Mouse (Mus musculus): ENCODE measurements at regions not wholly inside any gene's neighbourhood (a gene's known extent, or its start where the extent isn't known, plus 50 kb on each side); places are given as distances from the start of the nearest gene placed in this dataset.

- Histone ChIP-seq H3K27ac (no peak overlapping the region), H3K9ac (ENCODE audit: low read depth, low read length) (no peak overlapping the region), H3K79me2 (replicated peaks; ENCODE audit: control insufficient read depth, insufficient read depth, low read length) (no peaks in the 10 kb centered on the region), H3K27me3 (ENCODE audit: control insufficient read depth, insufficient read depth, low read length) (no peaks in the 10 kb centered on the region), H3K4me3 (no peak overlapping the region), H3K4me1 (ENCODE audit: control insufficient read depth, insufficient read depth, low read length) (no peaks in the 10 kb centered on the region), H3K36me3 (ENCODE audit: control insufficient read depth, insufficient read depth, low read length) (no peaks in the 10 kb centered on the region)
- intact Hi-C loops (cut with DNase I), result no loop called here
- no peak for TF ChIP-seq POLR2A (IDR thresholded peaks at IDR 0.05; ENCODE audit: insufficient read depth, low read depth, low read length)
- peak; percentile 29 for TF ChIP-seq CTCF (IDR thresholded peaks at IDR 0.05)
- no peak for DNase-seq
These were observed 359.4 kb downstream of the Ins1 start for GRCm38 (mm10) chr19:52623496-52623895.

GRCm38 (mm10) chr19:52613353-52613752 lies 349.3 kb downstream of the Ins1 start:
- no peaks in the 10 kb centered on the region for H3K36me3 ChIP-seq (ENCODE audit: control insufficient read depth, insufficient read depth, low read length)
- WGBS, result 83% methylated on average over 5 of the region's 5 CpGs
- no peaks in the 10 kb centered on the region for H3K79me2 ChIP-seq (replicated peaks; ENCODE audit: control insufficient read depth, insufficient read depth, low read length)
- H3K4me1 ChIP-seq (ENCODE audit: control insufficient read depth, insufficient read depth, low read length), result no peaks in the 10 kb centered on the region
- no peak overlapping the region for H3K27ac ChIP-seq
- H3K9ac ChIP-seq (ENCODE audit: low read depth, low read length), result no peak overlapping the region
- H3K27me3 ChIP-seq (ENCODE audit: control insufficient read depth, insufficient read depth, low read length), result no peaks in the 10 kb centered on the region
- no peak for DNase-seq
- intact Hi-C loops (cut with DNase I), result no loop called here
- no peak overlapping the region for H3K4me3 ChIP-seq
- no peak for TF ChIP-seq CTCF (IDR thresholded peaks at IDR 0.05)
- no peak for TF ChIP-seq POLR2A (IDR thresholded peaks at IDR 0.05; ENCODE audit: insufficient read depth, low read depth, low read length)
- no peak for TF ChIP-seq EP300 (IDR thresholded peaks at IDR 0.05; ENCODE audit: insufficient read depth, low read depth, low read length)

GRCm38 (mm10) chr19:52606859-52607258 lies 342.8 kb downstream of the Ins1 start:
- Histone ChIP-seq H3K9ac (ENCODE audit: low read depth, low read length) (no peak overlapping the region), H3K36me3 (ENCODE audit: control insufficient read depth, insufficient read depth, low read length) (no peaks in the 10 kb centered on the region), H3K27ac (no peak overlapping the region), H3K79me2 (replicated peaks; ENCODE audit: control insufficient read depth, insufficient read depth, low read length) (no peaks in the 10 kb centered on the region), H3K4me3 (no peak overlapping the region), H3K4me1 (ENCODE audit: control insufficient read depth, insufficient read depth, low read length) (no peaks in the 10 kb centered on the region), H3K27me3 (ENCODE audit: control insufficient read depth, insufficient read depth, low read length) (no peaks in the 10 kb centered on the region)
- TF ChIP-seq EP300 (IDR thresholded peaks at IDR 0.05; ENCODE audit: insufficient read depth, low read depth, low read length) (no peak), POLR2A (IDR thresholded peaks at IDR 0.05; ENCODE audit: insufficient read depth, low read depth, low read length) (no peak)
- intact Hi-C loops (cut with DNase I), result no loop called here
- no peak for DNase-seq
- WGBS, result 60% methylated on average over 3 of the region's 3 CpGs

GRCm38 (mm10) chr19:52600410-52600809 lies 336.3 kb downstream of the Ins1 start:
- Histone ChIP-seq H3K27ac (no peak overlapping the region), H3K4me1 (ENCODE audit: control insufficient read depth, insufficient read depth, low read length) (no peaks in the 10 kb centered on the region), H3K27me3 (ENCODE audit: control insufficient read depth, insufficient read depth, low read length) (no peaks in the 10 kb centered on the region), H3K36me3 (ENCODE audit: control insufficient read depth, insufficient read depth, low read length) (no peaks in the 10 kb centered on the region), H3K79me2 (replicated peaks; ENCODE audit: control insufficient read depth, insufficient read depth, low read length) (no peaks in the 10 kb centered on the region), H3K4me3 (no peak overlapping the region), H3K9ac (ENCODE audit: low read depth, low read length) (no peak overlapping the region)
- no peak for TF ChIP-seq POLR2A (IDR thresholded peaks at IDR 0.05; ENCODE audit: insufficient read depth, low read depth, low read length)
- no peak for TF ChIP-seq EP300 (IDR thresholded peaks at IDR 0.05; ENCODE audit: insufficient read depth, low read depth, low read length)
- no peak for TF ChIP-seq CTCF (IDR thresholded peaks at IDR 0.05)
- intact Hi-C loops (cut with DNase I), result no loop called here
- WGBS, result 5% methylated on average over 3 of the region's 3 CpGs
- no peak for DNase-seq

- no peak for DNase-seq
- H3K79me2 ChIP-seq (replicated peaks; ENCODE audit: control insufficient read depth, insufficient read depth, low read length), result no peaks in the 10 kb centered on the region
- no peak overlapping the region for H3K27ac ChIP-seq
- TF ChIP-seq CTCF (IDR thresholded peaks at IDR 0.05) (no peak), POLR2A (IDR thresholded peaks at IDR 0.05; ENCODE audit: insufficient read depth, low read depth, low read length) (no peak), EP300 (IDR thresholded peaks at IDR 0.05; ENCODE audit: insufficient read depth, low read depth, low read length) (no peak)
- intact Hi-C loops (cut with DNase I), result no loop called here
- WGBS, result 70% methylated on average over 4 of the region's 4 CpGs
- H3K4me3 ChIP-seq, result no peak overlapping the region
- no peaks in the 10 kb centered on the region for H3K36me3 ChIP-seq (ENCODE audit: control insufficient read depth, insufficient read depth, low read length)
- no peaks in the 10 kb centered on the region for H3K4me1 ChIP-seq (ENCODE audit: control insufficient read depth, insufficient read depth, low read length)
- 0 out of 2 replicates have a peak, but pooled peaks cover 1% of the 10 kb centered on the region for H3K27me3 ChIP-seq (ENCODE audit: control insufficient read depth, insufficient read depth, low read length)
- H3K9ac ChIP-seq (ENCODE audit: low read depth, low read length), result no peak overlapping the region
These were observed 301.3 kb downstream of the Ins1 start for GRCm38 (mm10) chr19:52565401-52565800.

- H3K27me3 ChIP-seq (ENCODE audit: control insufficient read depth, insufficient read depth, low read length), result no peaks in the 10 kb centered on the region
- intact Hi-C loops (cut with DNase I), result no loop called here
- no peak overlapping the region for H3K27ac ChIP-seq
- no peak for DNase-seq
- no peaks in the 10 kb centered on the region for H3K79me2 ChIP-seq (replicated peaks; ENCODE audit: control insufficient read depth, insufficient read depth, low read length)
- no peak overlapping the region for H3K4me3 ChIP-seq
- no peaks in the 10 kb centered on the region for H3K4me1 ChIP-seq (ENCODE audit: control insufficient read depth, insufficient read depth, low read length)
- no peak overlapping the region for H3K9ac ChIP-seq (ENCODE audit: low read depth, low read length)
- no peaks in the 10 kb centered on the region for H3K36me3 ChIP-seq (ENCODE audit: control insufficient read depth, insufficient read depth, low read length)
- WGBS, result 55% methylated on average over 4 of the region's 4 CpGs
- TF ChIP-seq POLR2A (IDR thresholded peaks at IDR 0.05; ENCODE audit: insufficient read depth, low read depth, low read length) (no peak), CTCF (IDR thresholded peaks at IDR 0.05) (no peak), EP300 (IDR thresholded peaks at IDR 0.05; ENCODE audit: insufficient read depth, low read depth, low read length) (no peak)
These were observed 270.7 kb downstream of the Ins1 start for GRCm38 (mm10) chr19:52534758-52535157.
